Mouse (Mus musculus): ENCODE results near the gene N4bp1.

N4bp1 gene

DNA sequence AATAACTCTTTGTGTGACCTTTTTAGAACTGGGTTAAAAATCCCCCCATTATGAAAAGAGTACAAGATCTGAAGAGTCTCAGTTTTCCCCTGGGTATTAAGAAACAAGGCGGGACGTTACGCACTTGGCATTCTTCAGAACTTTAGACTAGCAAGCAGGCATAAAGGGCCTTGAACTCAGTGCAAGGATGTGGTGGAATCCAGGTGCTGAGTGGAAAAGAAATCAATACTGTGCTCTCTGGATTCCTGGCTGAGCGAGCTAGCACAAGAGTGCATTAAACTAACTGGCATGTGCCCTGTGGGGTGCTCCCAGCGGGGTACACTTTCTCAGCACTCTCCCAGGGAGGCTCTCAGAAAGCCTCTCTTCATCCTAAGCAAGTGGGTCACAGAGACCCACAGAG lies 122.3 kb downstream of the N4bp1 start:
- no peak for DNase-seq (ENCODE audit: low spot score)

DNA sequence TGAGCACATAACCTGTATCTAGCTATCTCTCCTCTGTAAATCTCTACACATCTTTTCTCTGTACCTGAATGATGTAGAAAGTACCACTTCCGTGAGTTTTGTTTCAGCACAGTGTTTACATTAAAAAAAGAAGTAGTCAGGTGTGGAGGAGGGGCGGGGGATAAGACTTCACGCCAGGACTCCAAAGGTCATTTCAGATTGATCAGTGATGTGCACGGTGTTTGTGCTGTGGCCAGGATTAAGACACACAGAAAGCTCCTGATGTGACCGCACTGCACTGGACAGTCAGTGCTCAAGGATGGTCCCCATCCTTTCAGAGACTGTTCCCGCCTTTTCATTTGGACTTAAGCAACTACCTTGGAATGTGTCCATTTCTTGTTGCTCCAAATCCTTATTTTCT lies 124.3 kb downstream of the N4bp1 start:
- no peak for DNase-seq (ENCODE audit: low spot score)

GRCm38 (mm10) chr8:86759090-86759491 lies 126.0 kb downstream of the N4bp1 start:
- DNase-seq (ENCODE audit: low spot score): no peak

DNA sequence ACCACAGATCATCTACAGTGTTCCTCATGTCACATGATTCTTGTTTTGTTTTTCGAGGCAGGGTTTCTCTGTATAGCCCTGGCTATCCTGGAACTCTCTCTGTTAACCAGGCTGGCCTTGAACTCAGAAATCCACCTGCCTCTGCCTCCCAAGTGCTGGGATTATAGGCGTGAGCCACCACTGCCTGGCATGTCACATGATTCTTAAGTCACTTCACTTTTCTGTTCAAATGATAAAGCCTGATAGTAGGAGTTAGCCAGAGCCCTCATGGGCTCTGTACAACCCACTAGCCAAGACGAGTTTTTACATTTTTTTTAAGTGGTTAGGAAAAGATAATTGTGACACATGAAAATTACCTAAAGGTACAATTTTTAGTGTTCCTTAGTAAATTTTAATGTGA lies 126.4 kb downstream of the N4bp1 start:
- no peak for DNase-seq (ENCODE audit: low spot score)

All from embryo, embryonic 10.5 days (tissue).